Mouse (Mus musculus) erythroblast, embryonic 14.5 days (primary cell): ENCODE results near the gene Stard13.

Experiments
- GATA1 ChIP-seq: IDR thresholded peaks from 2 replicates; pipeline ENCODE4 v1.6.1; 2012; ENCODE audit warnings: low read length, inconsistent platforms, mixed read lengths
- TAL1 ChIP-seq: IDR thresholded peaks from 3 replicates; pipeline ENCODE4 v1.6.1; 2012; ENCODE audit warnings: low read length, inconsistent platforms, mixed read lengths

DNA sequence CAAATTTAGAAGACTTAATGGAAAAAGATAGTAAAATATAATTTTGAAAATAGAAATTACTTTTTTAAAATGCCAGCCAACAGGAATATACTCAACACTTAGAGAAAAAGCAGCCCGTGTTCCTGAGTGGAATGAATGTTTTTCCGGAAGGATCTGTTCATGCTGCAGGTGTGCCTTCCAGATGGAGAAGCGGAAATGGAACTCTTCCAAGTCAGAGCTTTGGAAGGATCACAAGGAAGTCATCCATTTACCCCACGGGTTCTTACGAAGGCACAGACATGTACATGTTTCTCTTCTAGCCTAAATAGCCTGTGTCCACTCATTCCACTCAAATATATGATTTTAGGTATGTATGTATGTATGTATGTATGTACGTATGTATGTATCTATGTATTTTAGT is 142.6 kb downstream of the Stard13 start:
- no peak for TF ChIP-seq TAL1
- no peak for TF ChIP-seq GATA1
